Mouse (Mus musculus): ENCODE measurements around the gene Plscr3. TPM values are rescaled to one million over a fixed set of nuclear protein-coding genes. Genes with fewer than 3 reads are reported as not detected.

Gene Plscr3
- polyA plus RNA-seq, 1 experiment from 2014 or later: 42.0 TPM

DNA sequence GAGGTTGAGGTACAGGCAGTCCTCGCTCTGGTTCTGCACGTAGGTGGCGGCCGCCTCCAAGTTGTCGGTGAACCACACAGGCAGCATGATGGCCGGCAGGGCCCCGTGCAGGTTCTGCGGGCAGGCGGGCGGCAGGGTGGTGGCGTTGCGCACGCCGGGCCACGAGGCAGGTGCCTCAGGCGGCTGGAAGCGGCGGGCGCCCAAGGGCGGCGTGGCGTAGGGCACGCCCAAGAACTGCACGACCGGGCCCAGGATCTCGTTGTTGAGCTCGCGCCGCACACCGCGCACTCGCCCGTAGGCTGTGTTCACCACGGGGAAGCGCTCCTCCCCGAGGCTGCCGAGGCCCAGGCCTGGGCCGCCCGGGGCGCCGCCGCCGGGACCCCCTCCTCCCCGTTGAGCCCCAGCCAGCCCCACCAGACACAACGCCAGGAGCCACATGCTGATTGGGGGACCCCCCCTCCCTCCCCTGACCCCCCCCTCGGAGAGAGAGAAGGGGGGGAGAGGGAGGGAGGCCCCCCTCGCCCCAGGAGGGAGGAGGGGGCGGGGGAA lies 12.1 kb upstream of the Plscr3 start:
- no peak for ATAC-seq
- Histone ChIP-seq H3K27ac (ENCODE audit: low read depth, low read length) (no peak overlapping the region), H3K4me3 (ENCODE audit: low read depth, low read length) (peak overlapping the region; percentile 38), H3K4me1 (replicated peaks; ENCODE audit: control insufficient read depth, insufficient read depth, low read length) (no peaks in the 10 kb centered on the region), H3K9me3 (ENCODE audit: control insufficient read depth) (no peaks in the 10 kb centered on the region), H3K36me3 (ENCODE audit: control insufficient read depth, insufficient read depth) (no peaks in the 10 kb centered on the region), H3K9ac (ENCODE audit: low read depth, low read length) (peak overlapping the region; percentile 50), H3K27me3 (replicated peaks; ENCODE audit: control insufficient read depth, insufficient read depth, low read length) (peaks cover 15% of the 10 kb centered on the region; the same call in 1 of the 2 replicates), H3K4me2 (replicated peaks; ENCODE audit: low read depth) (peak overlapping the region; percentile 72)
- peak; percentile 21 for TF ChIP-seq CTCF (IDR thresholded peaks at IDR 0.05; ENCODE audit: low read depth)
- 12% methylated on average over 42 of the region's 48 CpGs for whole genome bisulfite sequencing

DNA sequence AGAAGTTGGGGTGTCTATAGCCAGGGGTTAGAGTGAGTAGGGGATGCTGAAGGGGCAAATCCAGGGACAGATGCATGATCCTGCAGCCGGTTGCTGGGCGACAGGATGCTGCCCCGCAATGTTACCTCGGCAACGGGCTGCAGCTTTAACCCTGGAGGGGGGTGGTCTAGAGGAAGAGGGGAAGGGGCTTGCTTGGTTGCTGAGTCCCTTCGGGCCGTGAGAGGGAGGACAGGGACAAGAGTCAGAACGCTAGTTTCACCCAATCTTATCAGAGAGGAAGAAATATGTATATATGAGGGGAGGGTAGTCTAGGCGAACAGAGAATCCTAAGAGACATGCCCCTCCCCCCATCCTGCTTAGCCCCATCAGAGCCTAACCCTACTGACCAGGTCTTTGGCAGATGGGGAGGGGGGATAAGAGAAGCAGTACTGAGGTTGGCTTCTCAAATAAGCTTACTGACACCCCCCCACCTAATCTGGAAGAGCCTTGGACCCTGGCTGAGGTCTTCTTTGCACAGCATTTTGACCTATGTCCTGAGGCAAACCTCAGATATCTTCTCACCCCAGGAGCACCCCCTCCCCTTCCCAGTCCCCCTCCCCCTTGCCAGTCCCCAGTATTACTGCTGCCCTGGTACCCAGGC lies 10.7 kb upstream of the Plscr3 start:
- 43% methylated on average over 9 of the region's 9 CpGs for WGBS
- H3K36me3 ChIP-seq (ENCODE audit: control insufficient read depth, insufficient read depth): no peaks in the 10 kb centered on the region
- H3K4me2 ChIP-seq (replicated peaks; ENCODE audit: low read depth): peak overlapping the region; percentile 98; the same call in 1 of the 2 replicates
- ATAC-seq: no peak
- H3K27me3 ChIP-seq (replicated peaks; ENCODE audit: control insufficient read depth, insufficient read depth, low read length): peaks cover 15% of the 10 kb centered on the region; the same call in 1 of the 2 replicates
- no peak for TF ChIP-seq CTCF (IDR thresholded peaks at IDR 0.05; ENCODE audit: low read depth)
- H3K4me3 ChIP-seq (ENCODE audit: low read depth, low read length): no peak overlapping the region
- H3K27ac ChIP-seq (ENCODE audit: low read depth, low read length): no peak overlapping the region
- H3K9ac ChIP-seq (ENCODE audit: low read depth, low read length): no peak overlapping the region
- no peaks in the 10 kb centered on the region for H3K4me1 ChIP-seq (replicated peaks; ENCODE audit: control insufficient read depth, insufficient read depth, low read length)
- H3K9me3 ChIP-seq (ENCODE audit: control insufficient read depth): no peaks in the 10 kb centered on the region

DNA sequence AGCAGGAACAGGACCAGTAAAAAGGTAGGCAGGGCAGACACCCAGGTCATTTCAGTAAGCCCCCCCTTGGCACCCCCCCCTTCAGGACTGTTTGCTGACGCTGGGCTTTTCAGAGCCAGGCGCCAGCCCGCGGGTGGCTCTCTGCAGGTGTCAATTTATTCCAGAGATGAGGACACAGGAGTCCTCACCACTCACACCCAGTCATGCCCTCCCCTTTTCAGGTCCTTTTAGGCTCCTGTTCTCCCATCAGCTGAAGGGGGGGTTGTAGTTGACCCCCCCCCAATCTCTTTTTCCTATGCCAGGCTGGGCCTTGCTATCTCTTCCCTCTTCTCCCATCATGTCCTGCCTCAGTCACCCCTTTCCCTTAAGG lies 10.2 kb upstream of the Plscr3 start:
- Histone ChIP-seq H3K4me3 (ENCODE audit: low read depth, low read length) (no peak overlapping the region), H3K4me1 (replicated peaks; ENCODE audit: control insufficient read depth, insufficient read depth, low read length) (no peaks in the 10 kb centered on the region), H3K9ac (ENCODE audit: low read depth, low read length) (no peak overlapping the region), H3K4me2 (replicated peaks; ENCODE audit: low read depth) (peak overlapping the region; percentile 98; the same call in 1 of the 2 replicates), H3K27me3 (replicated peaks; ENCODE audit: control insufficient read depth, insufficient read depth, low read length) (peaks cover 15% of the 10 kb centered on the region; the same call in 1 of the 2 replicates), H3K36me3 (ENCODE audit: control insufficient read depth, insufficient read depth) (no peaks in the 10 kb centered on the region), H3K27ac (ENCODE audit: low read depth, low read length) (no peak overlapping the region), H3K9me3 (ENCODE audit: control insufficient read depth) (no peaks in the 10 kb centered on the region)
- no peak for TF ChIP-seq CTCF (IDR thresholded peaks at IDR 0.05; ENCODE audit: low read depth)
- no peak for ATAC-seq
- 34% methylated on average over 4 of the region's 4 CpGs for WGBS

DNA sequence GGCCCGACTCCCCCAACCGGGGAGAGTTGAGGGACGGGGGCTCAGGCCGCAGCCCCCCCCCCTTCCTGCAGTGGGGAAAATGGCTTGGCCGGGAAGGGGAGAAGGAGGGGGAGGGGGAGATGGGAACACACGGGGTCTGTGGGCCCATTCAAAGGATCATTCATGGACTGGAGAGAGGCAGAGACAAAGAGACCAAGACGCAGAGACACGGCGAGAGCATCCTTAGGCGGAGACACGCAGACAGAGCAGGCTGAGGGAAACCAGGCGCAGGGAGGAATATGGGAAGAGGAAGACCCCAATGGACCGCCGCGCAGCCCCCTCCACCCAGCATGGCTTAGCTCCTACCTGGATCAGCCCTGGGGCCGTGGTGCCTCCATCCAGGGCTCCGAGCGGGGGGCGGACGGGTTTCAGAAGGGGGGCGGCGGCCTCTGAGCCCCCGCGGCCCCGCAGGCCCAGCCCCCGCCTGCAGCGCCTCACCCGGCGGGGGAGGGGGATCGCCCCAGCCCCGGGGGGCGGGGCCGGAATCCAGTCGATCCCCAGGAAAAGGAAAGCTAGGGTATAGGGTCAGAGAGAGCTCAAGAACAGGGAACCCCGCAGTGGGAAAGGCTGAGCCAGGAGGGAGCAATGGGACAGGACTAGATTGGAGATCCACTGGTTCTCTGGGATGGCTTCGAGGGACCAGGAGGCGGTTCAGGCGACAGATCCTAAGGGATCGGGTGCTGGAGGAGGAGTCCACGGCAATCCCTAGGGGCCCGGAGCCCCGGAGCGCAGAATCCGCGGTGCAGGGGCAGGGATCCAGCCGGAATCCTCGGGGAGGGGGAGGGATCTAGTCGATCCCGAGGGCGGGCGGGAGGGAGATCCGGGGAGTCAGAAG lies 9.2 kb upstream of the Plscr3 start:
- no peak for ATAC-seq
- H3K9ac ChIP-seq (ENCODE audit: low read depth, low read length): peak overlapping the region; percentile 59
- peak overlapping the region; percentile 77 for H3K4me3 ChIP-seq (ENCODE audit: low read depth, low read length)
- no peaks in the 10 kb centered on the region for H3K4me1 ChIP-seq (replicated peaks; ENCODE audit: control insufficient read depth, insufficient read depth, low read length)
- peaks cover 15% of the 10 kb centered on the region; the same call in 1 of the 2 replicates for H3K27me3 ChIP-seq (replicated peaks; ENCODE audit: control insufficient read depth, insufficient read depth, low read length)
- WGBS: 3% methylated on average over 41 of the region's 52 CpGs
- peak overlapping the region; percentile 98 for H3K4me2 ChIP-seq (replicated peaks; ENCODE audit: low read depth)
- no peak for TF ChIP-seq CTCF (IDR thresholded peaks at IDR 0.05; ENCODE audit: low read depth)
- peak overlapping the region; percentile 37 for H3K27ac ChIP-seq (ENCODE audit: low read depth, low read length)
- no peaks in the 10 kb centered on the region for H3K36me3 ChIP-seq (ENCODE audit: control insufficient read depth, insufficient read depth)
- no peaks in the 10 kb centered on the region for H3K9me3 ChIP-seq (ENCODE audit: control insufficient read depth)

DNA sequence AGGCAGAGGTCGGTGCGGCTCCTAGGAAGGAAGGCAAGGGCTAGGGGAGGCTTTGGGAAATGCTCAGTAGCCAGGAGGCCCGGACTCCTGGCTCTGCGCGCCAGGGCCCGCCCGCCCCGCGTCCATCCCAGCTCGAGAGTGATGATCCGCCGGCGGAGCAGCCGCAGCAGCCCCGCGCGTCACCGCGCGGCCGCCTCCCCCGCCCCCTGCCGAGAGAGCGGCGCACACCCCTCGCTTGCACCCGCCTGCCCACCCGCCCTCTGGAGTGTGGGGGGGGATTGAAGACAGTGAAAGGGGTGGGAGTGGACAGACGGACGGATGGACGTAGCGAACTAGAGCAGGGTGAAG lies 8.6 kb upstream of the Plscr3 start, which contains the start of gene Nlgn2:
Nlgn2 (minus strand) TSS at position 181 of the 348 bp plus-strand sequence.
- Histone ChIP-seq H3K27ac (ENCODE audit: low read depth, low read length) (peak within 1 kb of the TSS; percentile 80), H3K4me3 (ENCODE audit: low read depth, low read length) (peak within 1 kb of the TSS; percentile 77), H3K9ac (ENCODE audit: low read depth, low read length) (peak within 1 kb of the TSS; percentile 79), H3K9me3 (ENCODE audit: control insufficient read depth) (no peaks in the 10 kb centered on the region), H3K4me2 (replicated peaks; ENCODE audit: low read depth) (peak within 1 kb of the TSS; percentile 98), H3K36me3 (ENCODE audit: control insufficient read depth, insufficient read depth) (no peaks in the 10 kb centered on the region), H3K27me3 (replicated peaks; ENCODE audit: control insufficient read depth, insufficient read depth, low read length) (peaks cover 15% of the 10 kb centered on the region; the same call in 1 of the 2 replicates), H3K4me1 (replicated peaks; ENCODE audit: control insufficient read depth, insufficient read depth, low read length) (no peaks in the 10 kb centered on the region)
- 2% methylated on average over 16 of the region's 32 CpGs for whole genome bisulfite sequencing
- TF ChIP-seq CTCF (IDR thresholded peaks at IDR 0.05; ENCODE audit: low read depth): peak; percentile 43
- ATAC-seq: peak; percentile 44
